Mouse (Mus musculus) megakaryocyte, embryonic 14.5 days (primary cell): Measurements from ENCODE around the gene Eif4a3.

ENCODE experiments used
- FLI1 ChIP-seq: IDR thresholded peaks from 2 replicates; pipeline ENCODE4 v1.6.1; 2012; ENCODE audit warnings: low read length, inconsistent platforms, mixed read lengths
- GATA1 ChIP-seq: IDR thresholded peaks from 3 replicates; pipeline ENCODE4 v1.6.1; 2012; ENCODE audit warnings: mixed read lengths, low read length, inconsistent platforms, borderline replicate concordance

DNA sequence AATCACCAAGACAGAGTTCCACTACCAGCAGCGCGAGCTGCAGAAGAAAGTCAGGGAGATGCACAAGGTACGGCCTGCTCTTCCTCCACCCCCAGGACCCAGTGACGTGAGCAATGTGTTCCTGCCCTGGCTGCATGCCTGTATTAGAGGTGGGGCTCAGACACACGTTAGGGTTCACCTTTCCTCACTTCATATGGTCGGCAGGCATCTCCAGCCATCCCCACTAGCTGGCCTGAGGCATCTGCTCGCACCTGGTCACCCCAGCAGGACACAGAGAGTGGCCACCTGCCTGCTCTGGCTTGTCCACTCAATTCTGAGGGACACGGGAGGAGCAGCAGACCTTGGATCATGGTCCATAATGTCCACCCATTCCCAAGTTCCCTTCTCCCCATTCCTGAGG lies 39.9 kb downstream of the Eif4a3 start:
- TF ChIP-seq GATA1 (no peak), FLI1 (no peak)
